Mouse (Mus musculus) ES-Bruce4 (cell line): ENCODE data around the gene Cish.
A peak's percentile ranks its signal among the peaks of the same experiment; 100 is the strongest.

ENCODE experiments used
- CTCF ChIP-seq: IDR thresholded peaks from one replicate; pipeline ENCODE4 v1.8.1; 2011; ENCODE audit warnings: low read depth, low read length
- EP300 ChIP-seq: IDR thresholded peaks from 2 replicates; pipeline ENCODE4 v1.6.1; 2011; ENCODE audit warnings: low read depth, low read length; ENCODE audit not compliant: insufficient read depth

DNA sequence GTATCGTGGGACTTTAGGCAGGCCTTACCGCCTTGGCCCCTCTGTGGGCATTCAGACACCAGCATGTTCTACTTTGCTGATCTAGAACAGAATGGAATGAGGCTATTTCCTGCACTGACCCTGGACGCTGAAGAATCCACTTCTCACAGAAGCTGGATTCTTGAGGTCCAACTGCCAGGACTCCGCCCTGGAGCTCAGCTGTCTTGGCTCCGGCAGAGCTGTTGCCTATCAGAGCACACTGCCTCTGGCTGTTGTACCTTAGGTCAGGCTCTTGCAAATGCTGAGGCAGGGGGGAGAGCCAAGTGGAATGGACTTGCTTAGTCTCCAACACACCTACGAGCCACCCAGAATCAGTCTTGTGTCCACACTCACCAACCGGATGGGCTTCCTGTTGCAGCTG, 30.1 kb downstream of the Cish start:
- TF ChIP-seq CTCF (no peak), EP300 (peak; percentile 26; the same call in 1 of the 2 replicates)
